Mouse (Mus musculus) heart, embryonic 11.5 days (tissue): Measurements from ENCODE around the gene Adarb1. TPM values are rescaled to one million over a fixed set of nuclear protein-coding genes. Genes with fewer than 3 reads are reported as not detected.

Experiments used
- ATAC-seq: fragments of 200-750 bp; cut with Nextera tagmentation; replicated peaks from 2 replicates; pipeline ENCODE4 v1.8.0; 2017; ENCODE audit warnings: moderate library complexity; ENCODE audit not compliant: insufficient number of reproducible peaks, low FRiP score, low TSS enrichment
- H3K27ac ChIP-seq: fragments of 300-500 bp; sonication (generic); 2 replicates; pipeline ENCODE4 v1.5.1; 2014; ENCODE audit warnings: mild to moderate bottlenecking, low read depth, low read length
- H3K27me3 ChIP-seq: fragments of 300-500 bp; sonication (generic); 2 replicates; pipeline ENCODE4 v1.6.1; 2014; ENCODE audit warnings: mild to moderate bottlenecking, low read length, mixed read lengths; ENCODE audit not compliant: control insufficient read depth, insufficient read depth
- H3K36me3 ChIP-seq: fragments of 300-500 bp; sonication (generic); 2 replicates; pipeline ENCODE4 v1.6.1; 2014; ENCODE audit warnings: mild to moderate bottlenecking, low read length, moderate library complexity, mixed read lengths; ENCODE audit not compliant: control insufficient read depth, insufficient read depth
- H3K4me1 ChIP-seq: fragments of 300-500 bp; sonication (generic); 2 replicates; pipeline ENCODE4 v1.6.1; 2014; ENCODE audit warnings: low read length; ENCODE audit not compliant: control insufficient read depth, insufficient read depth
- H3K4me2 ChIP-seq: fragments of 300-500 bp; sonication (generic); 2 replicates; pipeline ENCODE4 v1.6.1; 2014; ENCODE audit warnings: mild to moderate bottlenecking, moderate library complexity
- H3K4me3 ChIP-seq: fragments of 300-500 bp; sonication (generic); 2 replicates; pipeline ENCODE4 v1.5.1; 2014; ENCODE audit warnings: low read depth, low read length
- H3K9ac ChIP-seq: fragments of 300-500 bp; sonication (generic); 2 replicates; pipeline ENCODE4 v1.6.1; 2014; ENCODE audit warnings: mild to moderate bottlenecking, low read depth, low read length, moderate library complexity
- H3K9me3 ChIP-seq: fragments of 300-500 bp; sonication (generic); replicated peaks from 2 replicates; pipeline ENCODE4 v1.6.1; 2016; ENCODE audit warnings: low read length; ENCODE audit not compliant: control insufficient read depth
- WGBS: fragments of 180-500 bp; shearing (Covaris S2); extraction: QIAGEN DNeasy Blood & Tissue Kit; methylation state at CpG from one replicate; pipeline ENCODE4 v1.1.7; 2014; ENCODE audit not compliant: insufficient replicate concordance; 5-methylcytosine and 5-hydroxymethylcytosine counted together
- polyA plus RNA-seq: library from polyadenylated mRNA; unstranded; fragments of >200 nt; fragmentation: Nextera tagmentation; extraction: Ambion mirVana; gene quantifications from 2 replicates; pipeline ENCODE4 v1.2.1, GENCODE M21; 2014

The Adarb1 gene
- polyA plus RNA-seq, 1 experiment from 2014 or later, result 8.8 TPM

- H3K27me3 ChIP-seq, result no peaks in the 10 kb centered on the region
- H3K27ac ChIP-seq, result no peak overlapping the region
- H3K9ac ChIP-seq, result no peak overlapping the region
- no peaks in the 10 kb centered on the region for H3K9me3 ChIP-seq
- H3K4me1 ChIP-seq, result peaks cover 20% of the 10 kb centered on the region
- no peak overlapping the region for H3K4me3 ChIP-seq
- no peaks in the 10 kb centered on the region for H3K36me3 ChIP-seq
- no peak for ATAC-seq
- H3K4me2 ChIP-seq, result no peak overlapping the region
- 84% methylated on average over 5 of the region's 5 CpGs for WGBS
Observed at GRCm38 (mm10) chr10:77374407-77374806, 43.7 kb downstream of the Adarb1 start.

DNA sequence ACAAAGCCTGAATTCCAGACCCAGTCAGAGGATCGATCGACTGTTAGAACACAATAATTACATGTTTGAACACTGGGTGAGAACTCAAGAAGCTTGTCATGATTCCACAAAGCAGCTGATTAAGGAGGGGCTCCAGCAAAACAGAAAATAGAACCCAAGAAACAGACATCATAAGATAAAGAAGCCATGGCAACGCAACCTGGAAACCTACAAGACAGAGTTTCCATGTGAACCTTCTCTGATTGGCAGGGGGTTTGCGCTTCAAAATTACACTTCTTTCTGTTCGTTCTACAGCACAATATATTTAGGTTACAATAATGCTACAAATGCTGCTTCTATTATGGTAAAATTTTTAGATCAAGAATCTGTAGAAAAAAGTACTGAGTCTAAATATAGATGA, 47.9 kb downstream of the Adarb1 start:
- H3K4me3 ChIP-seq, result no peak overlapping the region
- H3K4me1 ChIP-seq, result peaks cover 25% of the 10 kb centered on the region
- 78% methylated on average over 5 of the region's 5 CpGs for WGBS
- no peak overlapping the region for H3K27ac ChIP-seq
- H3K36me3 ChIP-seq, result no peaks in the 10 kb centered on the region
- ATAC-seq, result no peak
- H3K27me3 ChIP-seq, result no peaks in the 10 kb centered on the region
- H3K9ac ChIP-seq, result no peak overlapping the region
- no peak overlapping the region for H3K4me2 ChIP-seq
- no peaks in the 10 kb centered on the region for H3K9me3 ChIP-seq

DNA sequence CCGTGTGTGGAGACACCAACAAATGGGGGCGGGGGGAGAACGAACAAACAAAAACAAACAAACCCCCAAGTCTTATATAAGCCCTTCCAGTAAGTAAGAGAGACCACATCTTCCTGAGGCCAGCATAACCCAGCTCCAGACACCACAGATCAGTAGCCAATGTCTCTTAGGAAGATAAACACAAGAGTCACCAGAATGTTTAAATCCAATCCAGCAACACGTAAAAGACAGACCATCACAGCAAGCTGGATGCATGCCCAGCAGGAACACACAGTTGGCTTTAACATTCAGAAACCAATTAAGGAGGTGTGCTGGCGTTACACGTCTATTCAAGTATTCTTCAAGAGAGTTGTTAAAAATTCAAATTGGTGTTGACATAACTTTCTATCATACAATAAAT, 50.1 kb downstream of the Adarb1 start:
- H3K4me3 ChIP-seq, result no peak overlapping the region
- no peak overlapping the region for H3K4me2 ChIP-seq
- no peaks in the 10 kb centered on the region for H3K9me3 ChIP-seq
- H3K27me3 ChIP-seq, result no peaks in the 10 kb centered on the region
- no peak overlapping the region for H3K27ac ChIP-seq
- WGBS, result 72% methylated on average over 6 of the region's 6 CpGs
- ATAC-seq, result no peak
- no peak overlapping the region for H3K9ac ChIP-seq
- no peaks in the 10 kb centered on the region for H3K36me3 ChIP-seq
- peaks cover 25% of the 10 kb centered on the region for H3K4me1 ChIP-seq

DNA sequence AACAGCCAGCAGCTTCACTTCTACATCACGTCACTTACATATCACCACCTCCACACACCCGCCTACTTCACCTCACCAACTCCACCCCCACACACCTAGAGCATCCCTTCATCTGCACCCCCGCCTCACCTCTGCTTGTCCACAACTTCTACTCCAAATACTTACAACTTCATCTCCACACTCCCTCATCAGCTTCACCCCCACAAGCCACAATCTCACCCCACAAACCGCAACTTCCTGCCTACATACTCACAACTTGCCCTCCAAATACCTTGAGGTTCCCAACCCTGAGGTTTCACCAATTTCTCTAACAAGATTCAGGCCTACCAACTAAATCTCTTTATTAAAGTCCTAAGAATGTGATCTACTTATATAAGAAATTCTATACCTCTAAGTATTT, 51.1 kb downstream of the Adarb1 start:
- H3K4me1 ChIP-seq, result peaks cover 18% of the 10 kb centered on the region
- no peak overlapping the region for H3K4me2 ChIP-seq
- ATAC-seq, result no peak
- H3K4me3 ChIP-seq, result no peak overlapping the region
- WGBS, result 70% methylated on average over 4 of the region's 4 CpGs
- no peak overlapping the region for H3K9ac ChIP-seq
- no peaks in the 10 kb centered on the region for H3K9me3 ChIP-seq
- H3K27me3 ChIP-seq, result no peaks in the 10 kb centered on the region
- H3K27ac ChIP-seq, result no peak overlapping the region
- H3K36me3 ChIP-seq, result no peaks in the 10 kb centered on the region

- H3K9me3 ChIP-seq, result no peaks in the 10 kb centered on the region
- H3K27ac ChIP-seq, result no peak overlapping the region
- no peaks in the 10 kb centered on the region for H3K36me3 ChIP-seq
- no peak overlapping the region for H3K9ac ChIP-seq
- no peak overlapping the region for H3K4me3 ChIP-seq
- no peaks in the 10 kb centered on the region for H3K27me3 ChIP-seq
- 55% methylated on average over 2 of the region's 2 CpGs for WGBS
- peaks cover 22% of the 10 kb centered on the region for H3K4me1 ChIP-seq
- H3K4me2 ChIP-seq, result no peak overlapping the region
- ATAC-seq, result no peak
Observed at GRCm38 (mm10) chr10:77365212-77365611, 52.9 kb downstream of the Adarb1 start.

- Histone ChIP-seq H3K4me2 (no peak overlapping the region), H3K9ac (no peak overlapping the region), H3K27me3 (no peaks in the 10 kb centered on the region), H3K4me1 (peaks cover 9% of the 10 kb centered on the region), H3K27ac (no peak overlapping the region), H3K9me3 (no peaks in the 10 kb centered on the region), H3K4me3 (no peak overlapping the region), H3K36me3 (no peaks in the 10 kb centered on the region)
- ATAC-seq, result no peak
- 43% methylated on average over 2 of the region's 2 CpGs for WGBS
Observed at GRCm38 (mm10) chr10:77360486-77360885, 57.6 kb downstream of the Adarb1 start.

DNA sequence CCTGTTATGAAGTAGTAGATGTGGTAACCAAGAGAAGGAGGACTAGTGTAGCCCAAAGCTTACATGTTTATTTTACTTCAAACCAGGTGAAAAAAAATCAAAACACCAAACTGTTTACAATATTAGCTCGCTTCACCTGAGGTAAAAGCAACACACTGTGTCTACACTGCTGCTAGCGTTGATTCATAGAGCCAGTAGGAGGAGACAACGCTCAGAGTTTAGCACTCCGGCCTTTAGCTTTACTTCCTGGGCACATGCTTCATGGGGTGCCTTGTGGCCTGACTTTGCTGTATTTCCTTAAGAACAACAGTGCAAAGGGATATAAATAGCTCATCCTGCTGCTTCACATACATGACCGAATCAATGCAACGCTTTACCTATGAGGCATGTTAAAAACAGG, 60.1 kb downstream of the Adarb1 start:
- Histone ChIP-seq H3K9ac (no peak overlapping the region), H3K27ac (no peak overlapping the region), H3K4me3 (no peak overlapping the region), H3K9me3 (no peaks in the 10 kb centered on the region), H3K27me3 (no peaks in the 10 kb centered on the region), H3K36me3 (no peaks in the 10 kb centered on the region), H3K4me1 (peaks cover 9% of the 10 kb centered on the region), H3K4me2 (no peak overlapping the region)
- 83% methylated on average over 6 of the region's 6 CpGs for WGBS
- ATAC-seq, result no peak

DNA sequence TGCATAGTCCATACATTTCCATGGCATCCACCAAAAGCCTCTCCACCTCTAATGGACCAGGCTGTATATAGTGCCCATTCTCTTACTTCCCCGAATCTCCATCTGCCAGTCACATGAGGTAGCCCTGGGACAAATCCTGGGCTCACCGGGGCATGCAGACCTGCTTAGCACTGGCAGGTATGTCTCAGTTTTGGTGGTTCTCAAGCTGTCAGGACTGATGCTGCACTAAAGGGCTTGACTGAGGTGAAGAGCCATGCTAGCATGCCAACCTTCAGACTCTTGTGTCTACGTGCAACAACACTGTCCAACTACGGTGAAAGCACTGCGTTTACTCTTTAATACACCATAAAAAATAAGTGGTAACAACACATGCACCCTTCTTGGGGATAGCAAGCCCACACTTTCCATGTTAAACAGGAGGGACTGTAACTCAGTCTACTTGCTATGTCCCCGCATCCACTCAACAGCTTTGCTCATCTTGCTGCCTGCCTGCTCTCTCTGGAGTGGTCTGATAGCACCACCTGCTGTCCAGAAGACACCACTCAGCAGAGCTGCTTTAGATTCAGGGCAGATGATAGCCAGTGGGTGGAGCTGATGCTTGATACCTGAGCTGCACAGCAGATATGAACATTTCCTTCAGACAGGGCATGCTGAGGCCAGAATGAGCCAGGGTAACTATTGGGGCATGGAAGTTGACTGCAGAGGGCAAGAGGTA, 64.9 kb downstream of the Adarb1 start:
- Histone ChIP-seq H3K4me3 (no peak overlapping the region), H3K27me3 (no peaks in the 10 kb centered on the region), H3K36me3 (peaks cover 2% of the 10 kb centered on the region; the same call in 1 of the 2 replicates), H3K9me3 (no peaks in the 10 kb centered on the region), H3K4me1 (no peaks in the 10 kb centered on the region), H3K27ac (no peak overlapping the region), H3K9ac (no peak overlapping the region), H3K4me2 (no peak overlapping the region)
- ATAC-seq, result no peak; the same call in 1 of the 2 replicates
- 79% methylated on average over 6 of the region's 6 CpGs for WGBS

DNA sequence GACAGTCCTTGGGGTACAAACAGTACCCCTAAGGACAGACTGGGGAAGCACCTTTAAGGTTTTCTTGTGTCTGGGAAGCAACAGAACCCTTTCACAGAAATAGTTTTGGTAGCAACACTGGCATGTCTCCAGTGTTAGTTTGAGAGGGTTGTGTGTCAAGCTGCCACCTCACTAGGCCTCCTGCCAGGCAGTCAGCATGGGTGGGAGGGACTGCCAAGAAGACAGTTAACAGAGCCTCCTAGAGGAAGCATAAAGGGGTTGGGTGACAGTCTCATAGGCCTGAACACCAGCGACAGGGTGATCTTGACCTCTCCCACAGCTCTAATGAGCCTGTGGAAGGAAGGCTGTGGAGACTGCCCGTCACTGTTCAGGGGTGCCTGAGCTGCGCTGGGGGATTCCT, 75.2 kb downstream of the Adarb1 start:
- no peak overlapping the region; the same call in 1 of the 2 replicates for H3K9ac ChIP-seq
- no peaks in the 10 kb centered on the region for H3K36me3 ChIP-seq
- WGBS, result 64% methylated on average over 3 of the region's 3 CpGs
- no peak overlapping the region for H3K4me2 ChIP-seq
- no peak overlapping the region for H3K27ac ChIP-seq
- ATAC-seq, result 0 out of 2 replicates have a peak, but pooled peaks have one; percentile 35
- H3K9me3 ChIP-seq, result no peaks in the 10 kb centered on the region
- no peak overlapping the region for H3K4me3 ChIP-seq
- H3K27me3 ChIP-seq, result no peaks in the 10 kb centered on the region
- H3K4me1 ChIP-seq, result peaks cover 10% of the 10 kb centered on the region; the same call in 1 of the 2 replicates
